Comparison of ENCODE assay signal across 9 mouse cellular contexts in genomic region chr6:119329215-119329714, GRCm38 (mm10). TPM values are rescaled to one million over a fixed set of nuclear protein-coding genes. Genes with fewer than 3 reads are reported as not detected.
DNase-seq lines count a peak whose midpoint lies in the region; ATAC-seq and TF ChIP-seq lines count a peak whose summit lies in the region.
"Had no signal": no experiment of that assay in that cellular context is flagged by ENCODE, and none has a peak within 500 bp of the region (broad histone marks: within the 10 kb centered on the region; RNA-seq: fewer than 3 reads in every experiment).

No protein-coding gene starts in this region.

- peak overlapping the region; percentile 43 for H3K4me2 ChIP-seq in heart, postnatal 0 days (ENCODE audit: low read depth, low read length)
- H3K4me2 ChIP-seq: embryonic facial prominence, embryonic 13.5 days had no signal

- no peak overlapping the region for H3K9ac ChIP-seq in heart, postnatal 0 days (replicated peaks; ENCODE audit: low read depth, low read length)
- H3K9ac ChIP-seq: embryonic facial prominence, embryonic 13.5 days had no signal

- 1% methylated on average over 8 of the region's 8 CpGs for WGBS in heart, postnatal 0 days

- peaks cover 83% of the 10 kb centered on the region for H3K27me3 ChIP-seq in heart, postnatal 0 days (ENCODE audit: control insufficient read depth, insufficient read depth, low read length)

- 0 out of 2 replicates have a peak, but pooled peaks have one; percentile 61 for TF ChIP-seq EP300 in heart, postnatal 0 days (IDR thresholded peaks at IDR 0.05; ENCODE audit: low read depth)

- TF ChIP-seq CTCF in heart, postnatal 0 days (IDR thresholded peaks at IDR 0.05; ENCODE audit: low read depth): peak; percentile 31

- H3K36me3 ChIP-seq in heart, postnatal 0 days (replicated peaks; ENCODE audit: control insufficient read depth, insufficient read depth, low read length): no peaks in the 10 kb centered on the region
- H3K36me3 ChIP-seq: embryonic facial prominence, embryonic 13.5 days had no signal

- peak overlapping the region; percentile 8; the same call in 1 of the 2 replicates for H3K4me3 ChIP-seq in heart, postnatal 0 days (ENCODE audit: low read depth, low read length)
- H3K4me3 ChIP-seq: embryonic facial prominence, embryonic 13.5 days had no signal

- DNase-seq in adrenal gland, adult 2 months: peak; percentile 24
- no peak for DNase-seq in adrenal gland, adult (ENCODE audit: inconsistent age in 2 of 2, low spot score in 1 of 2)
- DNase-seq in embryo, embryonic 10.5 days (ENCODE audit: low spot score): peak; percentile 42
- DNase-seq in heart, postnatal 0 days (ENCODE audit: low spot score): peak; percentile 75
- DNase-seq in layer of hippocampus, adult 8-10 months (ENCODE audit: low spot score in 2 of 2): peak; percentile 87 to 90
- DNase-seq in lung, postnatal 36 days: peak; percentile 65
- peak; percentile 91 to 92 for DNase-seq in right cerebral cortex, postnatal 36 days (ENCODE audit: low spot score in 2 of 2)
- DNase-seq in yolk sac, embryonic 10.5 days (ENCODE audit: low spot score): no peak

- H3K27ac ChIP-seq in heart, postnatal 0 days (ENCODE audit: low read depth): no peak overlapping the region
- H3K27ac ChIP-seq: embryonic facial prominence, embryonic 13.5 days had no signal

- ATAC-seq in heart, postnatal 0 days (ENCODE audit: insufficient read depth, low read depth): peak; percentile 88

- no peaks in the 10 kb centered on the region for H3K9me3 ChIP-seq in heart, postnatal 0 days (replicated peaks; ENCODE audit: control insufficient read depth, low read length)
- H3K9me3 ChIP-seq: embryonic facial prominence, embryonic 13.5 days had no signal

- H3K4me1 ChIP-seq in heart, postnatal 0 days (ENCODE audit: control insufficient read depth, insufficient read depth): peaks cover 18% of the 10 kb centered on the region; the same call in 1 of the 2 replicates

RNA-seq across cellular contexts. Expression of gene Lrtm2, which starts 1.3 kb away (rescaled TPM):
- total RNA-seq in adrenal gland, adult 2 months (2021): under 1 TPM in 1 of 2 experiments, not detected in 1; 0.28 TPM
- 0.13 TPM in 1 of 2 replicates, not detected in the other for polyA plus RNA-seq in adrenal gland, adult 2 months (2012; rRNA removed)
- not detected in 2 replicates for total RNA-seq in heart, postnatal 0 days (2014; rRNA removed; ENCODE audit: low replicate concordance)
- polyA plus RNA-seq in heart, postnatal 0 days (2015; fragmentation: Nextera tagmentation; extraction: Ambion mirVana): 0.03 and 0.10 TPM in 2 replicates
- 10 to 100 TPM; 43.7 to 47.6 (median 45.5) TPM for total RNA-seq in layer of hippocampus, adult 8-10 months (2022)
- polyA plus RNA-seq: embryonic facial prominence, embryonic 13.5 days had no signal

Comparison
In these comparisons a context has a peak if more than half of its experiments do, and no peak if none do; other contexts are left out.
1. DNase-seq: peak in adrenal gland, adult 2 months (single experiment), embryo, embryonic 10.5 days (single experiment), heart, postnatal 0 days (single experiment), layer of hippocampus, adult 8-10 months (2 of 2), lung, postnatal 36 days (single experiment) and right cerebral cortex, postnatal 36 days (2 of 2); none in adrenal gland, adult (0 of 2) and yolk sac, embryonic 10.5 days (single experiment).
2. RNA of gene Lrtm2, which starts 1.3 kb away (total RNA-seq): 43.7 to 47.6 TPM in layer of hippocampus, adult 8-10 months; 0.28 TPM in adrenal gland, adult 2 months and not detected in heart, postnatal 0 days; every median in the first group is over 10 times any median in the second.